Mouse (Mus musculus) small intestine, adult 2 months (tissue): ENCODE data around the gene Opn4. TPM values are rescaled to one million over a fixed set of nuclear protein-coding genes. Genes with fewer than 3 reads are reported as not detected.

Experiments
- H3K27ac ChIP-seq: fragments of 200-500 bp; 2 replicates; pipeline ENCODE4 v1.5.1; 2012; ENCODE audit warnings: low read depth, low read length, control low read depth, inconsistent platforms; ENCODE audit not compliant: insufficient read depth
- H3K27me3 ChIP-seq: fragments of 200-500 bp; 2 replicates; pipeline ENCODE4 v1.6.1; 2012; ENCODE audit warnings: mild to moderate bottlenecking, moderate library complexity, low read length, inconsistent platforms; ENCODE audit not compliant: control insufficient read depth, insufficient read depth
- H3K36me3 ChIP-seq: fragments of 200-500 bp; 2 replicates; pipeline ENCODE4 v1.6.1; 2012; ENCODE audit warnings: mild to moderate bottlenecking, low read length, control low read depth, inconsistent platforms; ENCODE audit not compliant: control insufficient read depth, insufficient read depth
- H3K4me1 ChIP-seq: fragments of 200-500 bp; 2 replicates; pipeline ENCODE4 v1.6.1; 2012; ENCODE audit warnings: low read length, inconsistent platforms, mixed read lengths; ENCODE audit not compliant: control insufficient read depth, insufficient read depth, insufficient read length
- H3K4me3 ChIP-seq: fragments of 200-500 bp; 2 replicates; pipeline ENCODE4 v1.5.1; 2012; ENCODE audit warnings: low read depth, mild to moderate bottlenecking, control low read depth, inconsistent platforms, low read length, moderate library complexity
- CTCF ChIP-seq: fragments of 200-500 bp; IDR thresholded peaks from 2 replicates; pipeline ENCODE4 v1.5.1; 2012; ENCODE audit warnings: low read depth, mild to moderate bottlenecking, control low read depth, inconsistent platforms, low read length, moderate library complexity, mixed read lengths; ENCODE audit not compliant: insufficient replicate concordance, insufficient read length; ENCODE audit errors: extremely low read depth
- POLR2A ChIP-seq: fragments of 200-500 bp; IDR thresholded peaks from 2 replicates; pipeline ENCODE4 v1.6.1; 2012; ENCODE audit warnings: low read depth, mild to moderate bottlenecking, control low read depth, inconsistent platforms, low read length, moderate library complexity
- WGBS: fragments of 180-500 bp; shearing (Covaris S2); methylation state at CpG from one replicate; pipeline ENCODE4 v1.1.7; 2018; 5-methylcytosine and 5-hydroxymethylcytosine counted together
- polyA plus RNA-seq: library from polyadenylated mRNA; depleted of rRNA; stranded (reverse); fragments of >200 nt; gene quantifications from 2 replicates; pipeline ENCODE4 v1.2.3, GENCODE M21; 2012; rRNA removed

Gene Opn4
- polyA plus RNA-seq: not detected in 2 replicates

GRCm38 (mm10) chr14:34599941-34600340 is at the start of gene Opn4:
TSS of gene Opn4 (minus strand) at chr14:34600142.
- Histone ChIP-seq H3K36me3 (no peaks in the 10 kb centered on the region), H3K27me3 (no peaks in the 10 kb centered on the region), H3K4me3 (no peak within 1 kb of the TSS), H3K27ac (no peak within 1 kb of the TSS), H3K4me1 (no peaks in the 10 kb centered on the region)
- WGBS: 95% methylated on average over 8 of the region's 8 CpGs
- no peak for TF ChIP-seq CTCF
- TF ChIP-seq POLR2A: no peak

- Histone ChIP-seq H3K4me1 (no peaks in the 10 kb centered on the region), H3K27ac (no peak overlapping the region), H3K27me3 (no peaks in the 10 kb centered on the region), H3K36me3 (no peaks in the 10 kb centered on the region), H3K4me3 (no peak overlapping the region)
- 78% methylated on average over 8 of the region's 8 CpGs for WGBS
- no peak for TF ChIP-seq POLR2A
- no peak for TF ChIP-seq CTCF
Observed at GRCm38 (mm10) chr14:34647870-34648475, 48.0 kb upstream of the Opn4 start.

- Histone ChIP-seq H3K27me3 (no peaks in the 10 kb centered on the region), H3K4me3 (no peak overlapping the region), H3K4me1 (no peaks in the 10 kb centered on the region), H3K36me3 (no peaks in the 10 kb centered on the region), H3K27ac (no peak overlapping the region)
- no peak for TF ChIP-seq CTCF
- no peak for TF ChIP-seq POLR2A
- 83% methylated on average over 7 of the region's 7 CpGs for WGBS
Observed at GRCm38 (mm10) chr14:34644140-34644539, 44.2 kb upstream of the Opn4 start.

GRCm38 (mm10) chr14:34635721-34636120 is 35.8 kb upstream of the Opn4 start:
- no peak for TF ChIP-seq CTCF
- no peak for TF ChIP-seq POLR2A
- Histone ChIP-seq H3K4me3 (no peak overlapping the region), H3K36me3 (no peaks in the 10 kb centered on the region), H3K27ac (no peak overlapping the region), H3K27me3 (no peaks in the 10 kb centered on the region), H3K4me1 (no peaks in the 10 kb centered on the region)
- WGBS: 72% methylated on average over 6 of the region's 6 CpGs

- WGBS: 53% methylated on average over 7 of the region's 7 CpGs
- H3K4me3 ChIP-seq: no peak overlapping the region
- no peaks in the 10 kb centered on the region for H3K27me3 ChIP-seq
- H3K4me1 ChIP-seq: no peaks in the 10 kb centered on the region
- no peak overlapping the region for H3K27ac ChIP-seq
- no peaks in the 10 kb centered on the region for H3K36me3 ChIP-seq
- TF ChIP-seq POLR2A (no peak), CTCF (no peak)
Observed at GRCm38 (mm10) chr14:34635192-34635591, 35.2 kb upstream of the Opn4 start.

GRCm38 (mm10) chr14:34632722-34633448 is 32.9 kb upstream of the Opn4 start:
- no peak overlapping the region for H3K27ac ChIP-seq
- no peak overlapping the region for H3K4me3 ChIP-seq
- no peaks in the 10 kb centered on the region for H3K36me3 ChIP-seq
- TF ChIP-seq CTCF (no peak), POLR2A (no peak)
- no peaks in the 10 kb centered on the region for H3K27me3 ChIP-seq
- H3K4me1 ChIP-seq: no peaks in the 10 kb centered on the region
- WGBS: 47% methylated on average over 10 of the region's 10 CpGs

- Histone ChIP-seq H3K4me3 (no peak overlapping the region), H3K27ac (0 out of 2 replicates have a peak overlapping the region, but pooled peaks have one; percentile 16), H3K27me3 (no peaks in the 10 kb centered on the region), H3K4me1 (peaks cover 7% of the 10 kb centered on the region; the same call in 1 of the 2 replicates), H3K36me3 (no peaks in the 10 kb centered on the region)
- WGBS: 30% methylated on average over 7 of the region's 7 CpGs
- no peak for TF ChIP-seq POLR2A
- no peak for TF ChIP-seq CTCF
Observed at GRCm38 (mm10) chr14:34626824-34627223, 26.9 kb upstream of the Opn4 start.
